ENCODE assay signal across 21 mouse cellular contexts in the genomic region with DNA sequence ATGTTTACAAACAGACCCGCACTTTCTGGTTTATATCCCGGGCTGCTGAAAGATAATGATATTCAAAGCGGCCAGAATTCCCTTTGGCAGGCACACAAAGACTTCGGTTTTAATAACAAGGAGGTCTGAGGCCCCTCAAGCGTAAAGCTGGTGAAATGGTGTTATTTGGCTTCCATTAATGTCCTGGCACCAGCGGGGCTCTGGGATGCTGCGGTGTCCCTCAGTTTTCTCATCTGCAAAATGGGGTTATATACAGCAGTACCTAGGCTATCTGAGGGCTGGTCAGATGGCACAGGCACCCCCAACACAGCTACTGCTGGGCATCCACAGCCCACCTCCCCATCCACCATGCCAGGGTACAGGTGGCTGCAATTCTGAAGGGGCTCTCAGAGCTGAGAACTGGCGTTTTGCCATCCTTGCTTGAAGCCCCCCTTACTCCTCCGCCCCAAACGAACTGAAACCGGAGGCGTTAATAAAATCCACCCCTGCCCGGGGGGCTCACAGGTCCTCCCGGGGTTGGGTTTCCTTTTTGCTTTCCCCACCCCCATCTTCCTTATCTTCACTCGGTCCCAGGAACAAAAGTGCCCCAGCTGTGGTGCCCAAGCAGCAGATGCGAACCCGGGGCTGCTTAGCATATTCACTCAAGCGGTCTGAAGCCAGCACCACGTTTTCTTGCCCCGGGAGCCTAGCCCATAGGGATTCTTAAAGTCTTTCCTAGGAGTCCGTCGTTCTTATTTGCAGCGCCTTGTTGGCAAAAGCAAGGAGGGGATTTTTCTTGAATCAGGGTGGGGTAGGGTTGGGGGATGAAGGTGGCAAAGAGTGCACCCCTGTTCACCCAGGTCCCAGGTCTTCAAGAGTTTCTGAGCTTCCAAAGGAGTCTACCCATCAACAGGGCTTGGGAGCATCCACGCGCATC. TPM values are rescaled to one million over a fixed set of nuclear protein-coding genes. Genes with fewer than 3 reads are reported as not detected.
A peak's percentile ranks its signal among the peaks of the same experiment; 100 is the strongest.
DNase-seq lines count a peak whose midpoint lies in the region; ATAC-seq and TF ChIP-seq lines count a peak whose summit lies in the region.
"Had no signal": no experiment of that assay in that cellular context is flagged by ENCODE, and none has a peak within 500 bp of the region (broad histone marks: within the 10 kb centered on the region; RNA-seq: fewer than 3 reads in every experiment).

No protein-coding gene starts in this region.

- DNase-seq in forebrain, postnatal 0 days, result no peak
- peak; percentile 53 for DNase-seq in neural tube, embryonic 11.5 days (ENCODE audit: low spot score)
- no peak for DNase-seq in neural tube, embryonic 10.5 days (ENCODE audit: extremely low spot score, low spot score)
- no peak for DNase-seq in adrenal gland, adult 8-10 months
- DNase-seq in ovary, postnatal 36 days (ENCODE audit: low spot score), result no peak
- DNase-seq: gastrocnemius, postnatal 10 days; liver, embryonic 13.5 days; thymus, postnatal 25 days had no signal

- 3% methylated on average over 25 of the region's 25 CpGs for WGBS in forebrain, embryonic 13.5 days
- WGBS in forebrain, postnatal 0 days, result 3% methylated on average over 25 of the region's 25 CpGs
- WGBS in neural tube, embryonic 11.5 days, result 3% methylated on average over 25 of the region's 25 CpGs
- 4% methylated on average over 25 of the region's 25 CpGs for WGBS in hindbrain, embryonic 15.5 days
- WGBS in neural tube, embryonic 14.5 days, result 3% methylated on average over 25 of the region's 25 CpGs

- H3K27ac ChIP-seq in forebrain, embryonic 13.5 days, result no peak overlapping the region
- no peak overlapping the region for H3K27ac ChIP-seq in forebrain, postnatal 0 days (ENCODE audit: low read depth, low read length)
- no peak overlapping the region for H3K27ac ChIP-seq in neural tube, embryonic 11.5 days (ENCODE audit: low read depth, low read length)
- H3K27ac ChIP-seq in hindbrain, embryonic 15.5 days (replicated peaks), result no peak overlapping the region
- H3K27ac ChIP-seq in neural tube, embryonic 14.5 days (ENCODE audit: low read depth, low read length), result peak overlapping the region; percentile 52; the same call in 1 of the 2 replicates
- H3K27ac ChIP-seq: embryonic facial prominence, embryonic 15.5 days; intestine, embryonic 15.5 days; kidney, postnatal 0 days; liver, embryonic 13.5 days had no signal

- H3K36me3 ChIP-seq in forebrain, embryonic 13.5 days (ENCODE audit: poor library complexity, severe bottlenecking), result no peaks in the 10 kb centered on the region
- no peaks in the 10 kb centered on the region for H3K36me3 ChIP-seq in forebrain, postnatal 0 days (ENCODE audit: insufficient read depth)
- no peaks in the 10 kb centered on the region for H3K36me3 ChIP-seq in neural tube, embryonic 11.5 days (ENCODE audit: control insufficient read depth, insufficient read depth, low read length)
- no peaks in the 10 kb centered on the region for H3K36me3 ChIP-seq in hindbrain, embryonic 15.5 days
- no peaks in the 10 kb centered on the region for H3K36me3 ChIP-seq in neural tube, embryonic 14.5 days (ENCODE audit: control insufficient read depth, insufficient read depth, low read length)
- H3K36me3 ChIP-seq: embryonic facial prominence, embryonic 15.5 days; intestine, embryonic 15.5 days; liver, embryonic 13.5 days had no signal

- H3K27me3 ChIP-seq in forebrain, embryonic 13.5 days, result peaks cover 94% of the 10 kb centered on the region
- H3K27me3 ChIP-seq in forebrain, postnatal 0 days (ENCODE audit: insufficient read depth, low read length), result peaks cover 84% of the 10 kb centered on the region
- peaks cover 80% of the 10 kb centered on the region for H3K27me3 ChIP-seq in neural tube, embryonic 11.5 days (ENCODE audit: control insufficient read depth, insufficient read depth, low read length)
- peaks cover 75% of the 10 kb centered on the region for H3K27me3 ChIP-seq in hindbrain, embryonic 15.5 days
- peaks cover 40% of the 10 kb centered on the region for H3K27me3 ChIP-seq in neural tube, embryonic 14.5 days (ENCODE audit: control insufficient read depth, insufficient read depth, low read length)

- no peaks in the 10 kb centered on the region for H3K9me3 ChIP-seq in forebrain, embryonic 13.5 days (replicated peaks)
- no peaks in the 10 kb centered on the region for H3K9me3 ChIP-seq in forebrain, postnatal 0 days (ENCODE audit: low read length)
- H3K9me3 ChIP-seq in neural tube, embryonic 11.5 days (ENCODE audit: control insufficient read depth, low read length), result peaks cover 3% of the 10 kb centered on the region; the same call in 1 of the 2 replicates
- no peaks in the 10 kb centered on the region for H3K9me3 ChIP-seq in hindbrain, embryonic 15.5 days
- H3K9me3 ChIP-seq in neural tube, embryonic 14.5 days (ENCODE audit: control insufficient read depth, low read length), result no peaks in the 10 kb centered on the region; the same call in 1 of the 2 replicates
- H3K9me3 ChIP-seq: embryonic facial prominence, embryonic 15.5 days; intestine, embryonic 15.5 days; liver, embryonic 13.5 days had no signal

- H3K4me2 ChIP-seq in forebrain, embryonic 13.5 days, result no peak overlapping the region
- no peak overlapping the region for H3K4me2 ChIP-seq in forebrain, postnatal 0 days (ENCODE audit: low read depth)
- H3K4me2 ChIP-seq in neural tube, embryonic 11.5 days (ENCODE audit: low read depth), result no peak overlapping the region
- H3K4me2 ChIP-seq in hindbrain, embryonic 15.5 days, result peak overlapping the region; percentile 52
- peak overlapping the region; percentile 60; the same call in 1 of the 2 replicates for H3K4me2 ChIP-seq in neural tube, embryonic 14.5 days (ENCODE audit: low read depth, low read length)
- H3K4me2 ChIP-seq: embryonic facial prominence, embryonic 15.5 days; intestine, embryonic 15.5 days; liver, embryonic 13.5 days had no signal

- peak; percentile 17; the same call in 1 of the 2 replicates for ATAC-seq in forebrain, embryonic 13.5 days
- no peak for ATAC-seq in forebrain, postnatal 0 days
- no peak for ATAC-seq in neural tube, embryonic 11.5 days (ENCODE audit: insufficient read depth, low FRiP score, low TSS enrichment)
- no peak for ATAC-seq in hindbrain, embryonic 15.5 days (ENCODE audit: low FRiP score, low read depth)
- no peak for ATAC-seq in neural tube, embryonic 14.5 days (ENCODE audit: low read depth)
- ATAC-seq: intestine, embryonic 15.5 days; lung, postnatal 0 days had no signal

- TF ChIP-seq CTCF in forebrain, postnatal 0 days (IDR thresholded peaks at IDR 0.05; ENCODE audit: low read depth), result no peak

- H3K4me3 ChIP-seq in forebrain, embryonic 13.5 days, result no peak overlapping the region
- H3K4me3 ChIP-seq in forebrain, postnatal 0 days (ENCODE audit: low read depth, low read length), result no peak overlapping the region
- no peak overlapping the region for H3K4me3 ChIP-seq in neural tube, embryonic 11.5 days (ENCODE audit: low read depth, low read length)
- no peak overlapping the region for H3K4me3 ChIP-seq in hindbrain, embryonic 15.5 days
- no peak overlapping the region for H3K4me3 ChIP-seq in neural tube, embryonic 14.5 days (ENCODE audit: low read depth, low read length)
- H3K4me3 ChIP-seq: intestine, embryonic 15.5 days; liver, embryonic 13.5 days; megakaryocyte, embryonic 14.5 days had no signal

- no peak overlapping the region for H3K9ac ChIP-seq in forebrain, embryonic 13.5 days
- H3K9ac ChIP-seq in forebrain, postnatal 0 days, result no peak overlapping the region
- H3K9ac ChIP-seq in neural tube, embryonic 11.5 days (ENCODE audit: low read length), result no peak overlapping the region
- H3K9ac ChIP-seq in hindbrain, embryonic 15.5 days, result no peak overlapping the region
- H3K9ac ChIP-seq in neural tube, embryonic 14.5 days (replicated peaks; ENCODE audit: low read depth, low read length), result peak overlapping the region; percentile 26; the same call in 1 of the 2 replicates
- H3K9ac ChIP-seq: embryonic facial prominence, embryonic 15.5 days; intestine, embryonic 15.5 days; liver, embryonic 13.5 days had no signal

- H3K4me1 ChIP-seq in forebrain, embryonic 13.5 days, result peaks cover 15% of the 10 kb centered on the region
- no peaks in the 10 kb centered on the region for H3K4me1 ChIP-seq in forebrain, postnatal 0 days (ENCODE audit: insufficient read depth)
- H3K4me1 ChIP-seq in neural tube, embryonic 11.5 days (ENCODE audit: control insufficient read depth, insufficient read depth, low read length), result peaks cover 6% of the 10 kb centered on the region
- H3K4me1 ChIP-seq in hindbrain, embryonic 15.5 days (replicated peaks), result peaks cover 15% of the 10 kb centered on the region
- peaks cover 14% of the 10 kb centered on the region for H3K4me1 ChIP-seq in neural tube, embryonic 14.5 days (ENCODE audit: control insufficient read depth, insufficient read depth, low read length)

RNA-seq across cellular contexts. Expression of a gene that starts 7.6 kb away (rescaled TPM):
- 0.15 TPM in 1 of 2 replicates, not detected in the other for polyA plus RNA-seq in forebrain, embryonic 13.5 days (2015; fragmentation: Nextera tagmentation; extraction: Ambion mirVana)
- not detected in 2 replicates for total RNA-seq in forebrain, postnatal 0 days (2014; rRNA removed)
- polyA plus RNA-seq in forebrain, postnatal 0 days (2015; fragmentation: Nextera tagmentation; extraction: Ambion mirVana), result not detected in 2 replicates
- 22.4 and 28.5 TPM in 2 replicates for polyA plus RNA-seq in neural tube, embryonic 11.5 days (2014; fragmentation: Nextera tagmentation; extraction: Ambion mirVana)
- polyA plus RNA-seq in hindbrain, embryonic 15.5 days (2015; fragmentation: Nextera tagmentation; extraction: Ambion mirVana), result 15.0 and 18.1 TPM in 2 replicates
- 32.9 and 41.0 TPM in 2 replicates for polyA plus RNA-seq in neural tube, embryonic 14.5 days (2014; fragmentation: Nextera tagmentation; extraction: Ambion mirVana)
- under 1 TPM in 2 of 4 experiments, not detected in 2; 0.46 to 0.62 TPM for total RNA-seq in adrenal gland, adult 8-10 months (2022)
- total RNA-seq: gastrocnemius, postnatal 10 days; heart, adult 8-10 months; left cerebral cortex, postnatal 10 days; neutrophil, adult 5-6 weeks had no signal
- polyA plus RNA-seq: forebrain, embryonic 11.5 days; heart, postnatal 0 days; kidney, postnatal 0 days; liver, embryonic 13.5 days; lung, postnatal 0 days had no signal

RNA-seq across cellular contexts. Expression of a gene that starts 32.8 kb away (rescaled TPM):
- 786 and 829 TPM in 2 replicates for polyA plus RNA-seq in forebrain, embryonic 13.5 days (2015; fragmentation: Nextera tagmentation; extraction: Ambion mirVana)
- total RNA-seq in forebrain, postnatal 0 days (2014; rRNA removed), result 452 and 473 TPM in 2 replicates
- 400 and 441 TPM in 2 replicates for polyA plus RNA-seq in forebrain, postnatal 0 days (2015; fragmentation: Nextera tagmentation; extraction: Ambion mirVana)
- 1,037 and 1,076 TPM in 2 replicates for polyA plus RNA-seq in neural tube, embryonic 11.5 days (2014; fragmentation: Nextera tagmentation; extraction: Ambion mirVana)
- 377 and 402 TPM in 2 replicates for polyA plus RNA-seq in hindbrain, embryonic 15.5 days (2015; fragmentation: Nextera tagmentation; extraction: Ambion mirVana)
- 428 and 483 TPM in 2 replicates for polyA plus RNA-seq in neural tube, embryonic 14.5 days (2014; fragmentation: Nextera tagmentation; extraction: Ambion mirVana)
- 100 to 1,000 TPM; 269 to 308 (median 290) TPM for total RNA-seq in adrenal gland, adult 8-10 months (2022)

RNA-seq across cellular contexts. Expression of a gene that starts 48.6 kb away (rescaled TPM):
- 1.6 and 2.9 TPM in 2 replicates for polyA plus RNA-seq in forebrain, embryonic 13.5 days (2015; fragmentation: Nextera tagmentation; extraction: Ambion mirVana)
- total RNA-seq in forebrain, postnatal 0 days (2014; rRNA removed), result 5.9 and 8.1 TPM in 2 replicates
- polyA plus RNA-seq in forebrain, postnatal 0 days (2015; fragmentation: Nextera tagmentation; extraction: Ambion mirVana), result 3.9 and 5.2 TPM in 2 replicates
- 6.8 and 9.9 TPM in 2 replicates for polyA plus RNA-seq in neural tube, embryonic 11.5 days (2014; fragmentation: Nextera tagmentation; extraction: Ambion mirVana)
- polyA plus RNA-seq in hindbrain, embryonic 15.5 days (2015; fragmentation: Nextera tagmentation; extraction: Ambion mirVana), result 7.1 and 7.4 TPM in 2 replicates
- 11.0 and 11.4 TPM in 2 replicates for polyA plus RNA-seq in neural tube, embryonic 14.5 days (2014; fragmentation: Nextera tagmentation; extraction: Ambion mirVana)
- total RNA-seq in adrenal gland, adult 8-10 months (2022), result 1 to 10 TPM in 2 of 4 experiments, under 1 TPM in 2; 0.62 to 3.5 (median 1.5) TPM
- total RNA-seq: neutrophil, adult 5-6 weeks had no signal

Comparison
In these comparisons a context has a peak if more than half of its experiments do, and no peak if none do; other contexts are left out.
1. H3K4me2 ChIP-seq: peak in hindbrain, embryonic 15.5 days (single experiment) and neural tube, embryonic 14.5 days (single experiment); none in forebrain, embryonic 13.5 days (single experiment), forebrain, postnatal 0 days (single experiment) and neural tube, embryonic 11.5 days (single experiment).
2. RNA of a gene that starts 7.6 kb away (polyA plus RNA-seq): 32.9 to 41.0 TPM in neural tube, embryonic 14.5 days, 22.4 to 28.5 TPM in neural tube, embryonic 11.5 days and 15.0 to 18.1 TPM in hindbrain, embryonic 15.5 days; 0.15 TPM in forebrain, embryonic 13.5 days and not detected in forebrain, postnatal 0 days; every median in the first group is over 10 times any median in the second.